Mouse (Mus musculus) adrenal gland, adult (tissue): ENCODE measurements around the gene Mia2.
"Not testable (repeated sequence)": the region's sequence is repeated elsewhere in the genome, so short reads cannot be mapped to it uniquely, and the experiment has no call there.

Experiments used
- DNase-seq, 2 experiments: peaks; one replicate each; pipeline ENCODE4 v3.0.0; 2022 to 2023; ENCODE audit warnings: low spot score in 1 of 2; ENCODE audit not compliant: inconsistent age in 2 of 2

Mia2 gene

GRCm38 (mm10) chr12:59219325-59220225 is 124.0 kb downstream of the Mia2 start, which contains the start of gene Fbxo33:
Fbxo33 (minus strand) TSS chr12:59219725.
- DNase-seq: peak; percentile 98 to 99

- no peak for DNase-seq
Measured at GRCm38 (mm10) chr12:59228401-59228800, 132.8 kb downstream of the Mia2 start.

GRCm38 (mm10) chr12:59238434-59238833 is 142.8 kb downstream of the Mia2 start:
- no peak for DNase-seq

GRCm38 (mm10) chr12:59241031-59241430 is 145.4 kb downstream of the Mia2 start:
- DNase-seq: not testable (repeated sequence)
